Mouse (Mus musculus): Measurements from ENCODE around the gene Wnt4. TPM values are rescaled to one million over a fixed set of nuclear protein-coding genes. Genes with fewer than 3 reads are reported as not detected.

Wnt4 gene
- total RNA-seq (2021), result 1 to 10 TPM; 5.7 to 9.8 TPM
- long read RNA-seq, experiment 1, full-length matches to known transcripts, result 23 of 24 reads
- long read RNA-seq, experiment 1, partial matches to known transcripts, result 0 of 24 reads
- long read RNA-seq, experiment 1, other reads (novel, unspliced or antisense), result 1 of 24 reads
- long read RNA-seq, experiment 2, full-length matches to known transcripts, result 51 of 58 reads
- long read RNA-seq, experiment 2, partial matches to known transcripts, result 2 of 58 reads
- long read RNA-seq, experiment 2, other reads (novel, unspliced or antisense), result 5 of 58 reads

DNA sequence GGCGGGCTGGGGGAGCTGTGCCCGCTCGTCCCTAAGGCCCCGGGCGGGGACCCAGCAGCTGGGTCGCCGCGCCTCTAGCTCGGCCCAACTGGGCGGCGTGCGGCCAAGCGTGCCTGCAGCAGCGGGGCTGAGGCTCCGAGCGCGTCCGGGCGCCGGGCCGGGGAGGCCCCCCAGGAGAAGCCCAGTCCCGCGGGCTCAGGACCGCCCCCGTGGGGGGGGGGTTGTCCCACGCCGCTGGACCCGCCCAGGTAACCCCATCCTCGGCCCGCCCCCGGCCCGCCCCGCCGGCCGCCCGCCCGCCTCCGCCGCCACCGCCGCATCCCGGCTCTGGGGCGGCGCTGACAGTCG is at the start of gene Wnt4:
Gene Wnt4, plus strand, starts transcription at position 324 of the 348 bp plus-strand sequence.
- intact Hi-C loops (cut with DNase I), result no loop called here
- peak; percentile 50 to 60 for DNase-seq

DNA sequence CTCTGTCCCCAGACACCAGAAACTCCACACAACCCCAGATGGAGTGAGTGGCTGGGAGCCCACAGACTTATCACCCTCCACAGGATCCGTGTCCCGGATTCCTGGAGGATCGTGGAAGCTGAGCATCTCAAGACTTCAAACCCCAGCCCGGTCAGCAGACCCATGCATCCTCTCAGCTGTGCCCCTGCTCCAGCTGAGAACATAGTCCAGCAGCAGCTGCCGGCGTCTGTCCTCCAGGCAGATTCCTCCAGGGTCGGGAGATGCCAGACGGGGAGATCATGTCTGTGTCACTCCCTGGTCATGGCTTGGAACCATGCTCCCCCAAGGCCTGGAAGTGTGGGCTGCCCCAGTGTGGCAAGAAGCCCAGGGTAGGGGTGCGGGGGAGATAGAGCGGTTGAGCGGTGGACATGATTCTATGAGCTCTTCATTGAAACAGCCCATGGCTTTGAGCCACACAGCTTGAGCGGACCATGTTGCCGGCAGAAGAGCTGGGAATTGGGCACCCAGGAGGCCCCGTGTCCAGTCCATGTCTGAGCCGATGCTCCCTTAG is 48.6 kb upstream of the Wnt4 start:
- intact Hi-C loops (cut with DNase I), result no loop called here
- DNase-seq, result no peak

DNA sequence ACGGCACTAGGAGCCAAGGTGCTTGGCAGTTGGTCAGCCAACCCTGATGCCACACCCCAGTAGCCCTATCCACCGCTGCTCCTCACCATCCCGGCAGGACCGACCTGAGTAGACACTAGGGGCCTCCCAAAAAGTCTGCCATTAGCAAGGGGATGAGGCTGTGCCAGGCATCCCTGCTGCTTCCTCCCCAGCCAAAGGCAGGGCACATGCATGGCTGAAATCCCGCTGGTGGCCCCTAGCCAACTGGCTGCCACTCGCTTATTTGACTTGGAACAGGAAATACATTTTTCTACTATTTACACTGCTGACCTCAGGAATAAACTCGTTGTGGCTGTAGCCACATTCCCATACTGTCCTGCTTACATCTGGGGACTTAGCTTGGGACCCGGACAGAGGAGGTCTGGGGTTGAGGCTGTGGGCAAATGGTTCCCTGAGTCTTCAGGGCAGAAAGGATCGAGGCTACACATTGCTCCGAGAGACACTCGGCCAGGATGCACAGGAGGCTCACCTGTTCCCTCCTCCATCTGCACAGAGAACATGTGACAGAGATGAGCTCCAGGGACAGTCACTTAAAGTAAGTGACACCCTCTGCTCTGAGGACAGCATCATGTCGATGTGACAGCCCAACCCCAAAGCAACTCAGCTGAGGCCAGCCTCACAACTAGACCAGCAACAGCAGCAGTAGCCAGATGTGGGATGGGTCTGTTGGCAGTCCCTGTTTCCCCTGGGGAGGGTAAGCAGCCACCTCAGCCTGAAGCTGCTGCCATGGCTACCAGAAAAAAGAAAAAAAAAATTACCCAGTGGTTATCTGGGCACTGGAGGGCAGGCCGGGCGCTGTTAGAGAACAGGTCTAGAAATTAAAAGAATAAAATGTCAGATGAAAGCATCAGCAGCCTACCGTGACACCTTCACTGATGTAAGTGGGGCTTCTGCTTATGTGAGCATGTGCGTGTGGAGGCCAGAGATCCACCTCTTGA is 45.5 kb upstream of the Wnt4 start:
- no peak for DNase-seq
- intact Hi-C loops (cut with DNase I), result no loop called here

DNA sequence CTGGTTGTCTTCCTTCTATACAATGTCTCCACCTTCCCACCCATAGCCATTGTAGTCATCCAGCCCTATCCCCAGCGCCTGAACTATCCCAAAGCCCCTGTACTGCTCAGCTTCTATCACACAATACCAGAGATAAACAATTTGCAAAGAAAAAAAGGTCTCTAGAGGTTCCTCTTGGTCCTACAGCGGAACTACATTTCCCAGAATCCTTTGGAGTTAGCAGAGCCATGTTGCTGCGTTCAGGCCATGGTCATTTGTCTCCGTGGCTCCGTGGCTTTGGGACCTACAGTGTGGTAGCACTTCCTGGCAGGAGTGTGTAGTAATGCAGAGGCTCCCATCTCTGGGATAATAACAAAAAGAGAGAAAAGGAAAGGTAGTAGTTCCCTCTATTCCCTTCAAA is 43.7 kb upstream of the Wnt4 start:
- no peak for DNase-seq
- intact Hi-C loops (cut with DNase I), result no loop called here

DNA sequence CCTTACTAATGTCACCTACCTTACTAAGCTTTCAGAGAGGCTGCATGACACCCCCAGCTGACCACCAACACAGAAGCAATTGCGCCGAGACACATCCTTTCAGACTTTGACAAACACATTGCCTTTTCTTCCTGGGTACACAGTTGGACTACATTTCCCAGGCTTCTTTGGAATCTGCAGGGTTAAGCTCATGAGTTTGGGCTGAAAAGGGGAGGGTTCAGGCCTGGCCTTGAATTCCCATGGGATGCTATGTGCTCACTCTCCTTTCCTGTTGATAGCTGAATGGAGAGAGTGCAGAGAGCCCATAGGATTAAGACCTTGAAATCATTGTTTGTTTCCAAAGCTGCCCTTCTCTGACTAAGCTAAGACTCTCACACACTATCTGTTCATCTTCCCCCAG is 42.8 kb upstream of the Wnt4 start:
- intact Hi-C loops (cut with DNase I), result no loop called here

DNA sequence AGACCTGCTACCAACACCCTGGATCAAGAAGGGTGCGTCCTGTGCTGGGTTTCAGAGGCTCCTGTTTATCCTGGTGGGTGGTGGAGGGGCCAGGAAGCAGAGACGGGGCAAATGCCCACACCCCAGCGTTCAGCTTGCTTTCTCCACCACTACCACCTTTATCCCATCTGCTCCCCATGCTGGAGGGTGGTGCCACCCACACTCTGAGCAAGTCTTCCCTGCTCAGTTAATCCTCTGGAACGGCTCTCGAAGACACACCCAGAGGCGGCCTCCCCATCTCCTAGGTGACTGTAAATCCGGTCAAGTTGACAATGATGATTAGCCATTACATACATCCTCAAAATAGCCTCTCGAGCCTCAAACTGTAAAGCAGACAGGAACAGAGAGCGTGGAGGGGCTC is 41.9 kb upstream of the Wnt4 start:
- no peak for DNase-seq
- intact Hi-C loops (cut with DNase I), result no loop called here

More for the DNA sequence above, 42.8 kb upstream of the Wnt4 start:
- DNase-seq, result no peak

DNA sequence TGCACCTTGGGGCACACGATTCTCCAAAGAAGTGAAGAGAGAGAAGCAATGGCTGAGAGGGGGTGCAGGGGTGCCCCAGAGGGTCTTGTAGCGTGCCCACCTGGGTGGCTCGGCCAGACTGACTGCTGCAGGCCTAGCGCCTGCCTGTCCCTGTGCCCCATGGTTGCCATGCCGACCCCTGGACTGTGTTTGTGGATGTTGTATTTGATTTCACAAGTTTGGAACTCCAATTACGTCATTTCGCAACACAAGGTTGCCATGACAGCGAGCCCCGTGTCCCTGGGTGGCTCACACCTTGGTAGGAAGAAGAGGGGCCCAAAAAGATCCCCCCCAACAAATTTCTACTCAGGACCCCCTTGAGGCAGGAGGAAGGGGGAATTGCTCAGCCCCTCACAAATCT is 32.4 kb upstream of the Wnt4 start:
- DNase-seq, result no peak
- intact Hi-C loops (cut with DNase I), result no loop called here

DNA sequence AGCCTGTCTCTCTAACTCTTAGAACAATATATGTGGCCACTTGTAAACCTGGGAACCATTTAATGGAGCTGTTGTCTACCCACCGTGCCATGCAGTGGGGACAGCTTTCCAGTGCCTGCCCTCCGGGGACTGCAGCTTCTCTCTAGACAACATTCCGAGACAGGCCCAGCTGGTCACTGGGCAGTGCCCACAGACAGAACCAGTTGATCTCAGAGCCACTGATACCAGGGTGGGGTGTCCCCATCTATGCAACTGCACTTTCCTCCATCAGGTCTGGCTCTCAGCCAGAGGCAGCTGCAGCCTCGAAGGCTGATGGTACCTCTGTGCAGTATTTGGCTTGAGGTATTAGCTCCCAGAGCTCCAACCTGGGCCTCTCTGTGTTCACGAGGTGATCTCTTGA is 27.0 kb upstream of the Wnt4 start:
- DNase-seq, result no peak
- intact Hi-C loops (cut with DNase I), result no loop called here

DNA sequence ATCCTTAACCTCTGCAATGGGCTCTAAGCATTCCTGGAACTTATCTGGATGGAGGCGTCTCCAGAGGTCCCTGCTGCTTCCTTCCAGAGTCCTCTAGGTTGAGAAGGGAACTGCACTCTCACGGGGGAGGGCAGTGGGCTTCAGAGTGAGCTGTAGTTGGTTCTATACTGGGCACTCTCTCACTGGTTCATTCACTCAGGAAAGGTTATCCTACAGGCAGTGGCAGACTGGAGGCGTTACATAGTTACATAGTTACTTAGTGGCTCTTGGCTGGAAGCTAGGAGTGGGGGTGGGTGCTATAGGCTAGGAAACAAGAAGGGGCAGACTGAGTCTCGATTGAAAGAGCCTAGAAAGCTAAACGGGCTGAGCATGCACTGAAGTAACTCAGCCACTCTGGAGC is 26.4 kb upstream of the Wnt4 start:
- intact Hi-C loops (cut with DNase I), result no loop called here
- DNase-seq, result no peak

DNA sequence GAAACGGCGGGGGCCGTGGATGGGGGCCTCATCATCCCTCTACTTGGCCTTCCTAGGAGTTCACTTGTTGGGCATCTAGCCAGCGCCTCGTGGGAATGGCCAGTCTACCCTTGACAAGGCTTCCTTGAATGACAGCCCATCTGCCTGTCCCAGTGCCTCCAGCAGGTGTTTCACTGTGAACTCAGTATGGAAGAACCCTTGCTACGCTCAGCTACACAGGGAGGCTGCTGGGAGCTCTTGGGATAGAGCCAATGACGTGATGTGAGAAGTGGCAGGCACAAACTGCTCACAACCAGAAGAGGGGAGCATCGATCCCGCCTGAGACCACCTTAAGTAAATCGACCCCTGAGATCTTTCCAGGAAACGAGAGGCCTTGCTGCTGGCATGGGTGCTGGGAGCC is 23.7 kb upstream of the Wnt4 start:
- intact Hi-C loops (cut with DNase I), result no loop called here
- DNase-seq, result no peak

DNA sequence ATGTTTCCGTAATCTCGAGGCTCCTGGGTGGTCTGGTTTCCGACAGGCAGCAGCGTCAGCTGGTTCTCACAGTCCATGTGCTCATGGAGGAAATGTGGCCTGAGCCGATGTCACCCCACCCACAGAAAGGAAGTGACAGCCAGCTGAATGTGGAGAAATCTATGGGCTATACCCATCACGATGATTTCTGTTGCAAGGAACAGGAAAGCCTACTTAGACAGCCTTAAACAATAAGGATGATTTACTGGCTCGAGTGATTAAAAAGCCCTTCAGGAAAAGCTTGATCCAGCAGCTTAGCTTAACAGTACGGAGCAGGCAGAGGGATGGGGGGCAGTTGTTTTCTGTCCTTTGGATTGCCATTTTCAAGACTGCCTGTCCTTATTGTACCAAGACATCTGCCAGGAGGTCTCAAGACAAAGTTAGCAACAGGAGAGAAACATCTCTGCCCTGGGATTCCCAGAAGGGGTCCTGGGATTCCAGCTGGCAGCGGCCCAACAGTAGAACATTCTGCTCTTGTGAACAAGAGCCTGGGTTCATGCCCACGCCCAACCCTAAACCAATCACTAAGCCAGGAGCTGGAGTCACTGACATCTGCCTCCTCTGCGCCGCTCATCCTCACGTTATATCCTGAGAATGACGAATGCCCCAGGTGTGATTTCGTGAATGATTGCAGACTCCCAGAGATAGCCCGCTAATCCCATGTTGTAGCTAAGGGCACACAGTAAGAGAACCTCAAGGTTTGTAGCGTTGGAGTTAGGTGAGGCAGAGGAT is 22.9 kb upstream of the Wnt4 start:
- intact Hi-C loops (cut with DNase I), result no loop called here

DNA sequence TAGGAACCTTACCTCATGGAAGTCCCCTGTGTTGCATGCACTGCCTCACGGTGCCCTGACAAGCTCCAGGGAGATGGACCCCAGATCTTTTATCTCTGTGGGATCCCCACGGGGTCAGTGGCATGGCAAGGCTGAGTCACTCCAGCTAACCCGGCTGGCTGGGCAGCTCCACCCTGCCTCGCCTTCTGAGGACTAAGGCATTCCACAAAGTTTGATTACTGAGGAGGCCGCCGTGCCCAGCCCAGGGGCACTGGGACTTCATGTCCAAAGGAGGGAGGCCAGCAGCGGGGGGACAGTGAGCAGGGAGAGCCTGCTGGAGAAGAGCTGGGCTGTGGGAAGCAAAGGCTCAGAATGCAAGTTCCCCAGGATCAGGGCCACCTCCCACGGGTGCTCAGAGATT is 21.7 kb upstream of the Wnt4 start:
- no peak for DNase-seq
- intact Hi-C loops (cut with DNase I), result no loop called here

More for the DNA sequence above, 22.9 kb upstream of the Wnt4 start:
- DNase-seq, result no peak

DNA sequence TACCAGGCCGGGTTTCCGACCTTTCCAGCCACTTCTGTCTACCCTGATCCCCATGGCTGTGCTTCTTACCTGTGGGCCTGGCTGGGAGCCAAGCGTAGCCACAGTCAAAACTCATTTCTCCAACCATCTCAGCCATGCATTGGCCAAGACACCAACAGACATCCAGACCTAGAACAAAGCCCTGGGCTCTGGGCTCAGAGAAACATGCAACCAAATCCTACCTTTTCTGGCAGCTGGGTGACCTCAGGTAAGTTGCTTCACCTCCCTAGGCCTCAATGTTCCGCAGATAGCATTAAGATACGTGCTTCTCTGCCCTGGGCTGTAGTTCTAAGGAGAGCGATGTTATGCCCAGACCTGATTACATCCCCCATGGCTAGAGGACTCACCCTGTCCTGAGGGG is 15.5 kb upstream of the Wnt4 start:
- DNase-seq, result no peak
- intact Hi-C loops (cut with DNase I), result no loop called here

DNA sequence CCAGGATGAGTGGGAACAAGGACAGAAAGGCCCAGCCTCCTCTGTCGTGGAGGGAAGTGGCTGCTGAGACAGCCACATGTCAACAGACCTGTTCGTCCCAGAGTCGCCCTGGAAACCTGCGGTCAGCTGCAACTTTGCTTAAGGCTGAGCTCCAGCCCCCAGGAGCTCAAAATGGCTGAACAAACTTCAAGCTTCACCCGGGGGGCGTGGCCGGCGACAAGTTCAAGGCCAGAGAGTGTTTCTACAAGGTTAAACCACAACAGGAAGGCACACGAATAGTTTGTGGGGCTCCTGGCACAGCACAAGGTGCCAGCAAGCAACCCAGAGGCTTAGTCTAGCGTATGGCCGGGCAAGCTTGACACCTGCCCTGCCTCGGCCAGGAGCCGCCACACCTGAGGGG is 13.2 kb upstream of the Wnt4 start:
- no peak for DNase-seq
- intact Hi-C loops (cut with DNase I), result no loop called here

DNA sequence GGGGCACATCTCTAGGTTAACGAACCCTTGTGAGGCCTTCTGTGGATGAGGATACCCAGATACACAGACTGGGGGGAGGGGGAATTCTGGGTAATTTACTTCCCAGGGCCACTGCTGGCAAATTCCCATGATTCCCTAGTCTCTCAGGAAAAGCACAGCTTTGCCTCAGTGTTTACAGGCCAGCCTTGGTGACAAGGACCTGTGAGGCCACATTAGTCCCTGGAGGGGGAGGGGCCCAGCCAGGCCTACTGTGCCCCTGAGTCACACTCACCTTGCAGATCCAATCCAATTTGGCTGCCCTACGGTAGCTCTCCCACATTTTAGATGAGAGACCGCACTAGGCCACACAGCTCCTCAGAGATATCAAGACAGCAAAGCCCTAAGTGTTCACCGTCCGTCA is 12.2 kb upstream of the Wnt4 start:
- no peak for DNase-seq
- intact Hi-C loops (cut with DNase I), result no loop called here

DNA sequence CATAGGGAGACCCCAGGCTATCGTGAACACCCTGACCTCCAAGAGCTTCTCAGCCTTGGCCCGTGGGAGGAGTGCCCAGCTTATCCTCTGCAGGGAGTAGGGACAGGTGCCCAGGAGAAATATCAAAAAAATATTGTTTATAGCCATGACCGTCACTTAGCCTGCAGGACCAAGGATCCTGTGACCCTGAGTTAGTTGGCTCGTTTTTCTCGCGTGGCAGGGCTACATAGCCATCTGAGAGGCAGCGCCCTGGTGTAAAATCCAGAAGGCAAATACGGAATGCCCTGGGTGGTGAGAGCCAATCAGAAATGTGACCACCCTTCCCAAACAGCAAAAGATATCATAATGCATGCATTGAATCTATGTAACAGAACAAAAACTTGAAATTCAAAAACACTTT is 8.7 kb upstream of the Wnt4 start:
- DNase-seq, result no peak
- intact Hi-C loops (cut with DNase I), result no loop called here

DNA sequence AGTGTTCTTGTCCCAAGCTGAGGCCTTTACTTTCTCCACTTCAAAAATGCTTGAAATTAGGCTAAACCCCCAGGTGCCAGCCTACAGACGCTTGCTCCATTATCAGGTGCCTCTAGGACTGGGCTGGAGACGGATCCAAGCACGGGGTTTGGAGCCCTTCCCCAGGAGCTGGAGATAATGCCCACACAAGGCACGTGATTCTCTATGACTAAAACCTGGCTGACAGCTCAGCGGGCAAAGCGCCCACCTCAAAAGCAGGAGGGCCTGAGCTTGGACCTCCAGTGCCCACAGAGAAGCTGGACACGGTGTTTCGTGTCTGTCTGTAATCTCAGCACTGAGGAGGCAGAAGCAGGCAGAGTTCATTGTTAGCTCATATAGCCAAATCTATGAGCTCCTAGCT is 5.4 kb upstream of the Wnt4 start:
- intact Hi-C loops (cut with DNase I), result no loop called here
- DNase-seq, result no peak

DNA sequence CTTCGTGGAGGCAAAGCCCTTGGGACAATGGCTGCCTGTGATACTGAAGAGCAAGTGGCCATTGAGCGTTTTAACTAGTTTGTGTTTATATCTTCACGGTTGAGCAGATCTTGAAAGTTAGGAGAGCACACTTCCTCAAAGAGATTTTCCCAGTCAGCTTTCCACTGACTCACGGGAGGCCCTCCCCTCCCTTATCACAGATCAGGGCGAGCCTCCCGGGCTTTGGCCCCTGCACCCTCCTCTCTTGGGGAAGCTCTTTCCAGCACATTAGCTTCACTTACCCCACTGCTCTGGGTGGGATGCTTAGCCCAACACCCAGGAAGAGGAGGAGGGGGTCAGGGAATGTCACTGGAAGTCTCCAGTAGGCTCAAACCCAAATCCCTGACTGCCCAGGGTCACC is 3.0 kb upstream of the Wnt4 start:
- intact Hi-C loops (cut with DNase I), result no loop called here
- no peak for DNase-seq

DNA sequence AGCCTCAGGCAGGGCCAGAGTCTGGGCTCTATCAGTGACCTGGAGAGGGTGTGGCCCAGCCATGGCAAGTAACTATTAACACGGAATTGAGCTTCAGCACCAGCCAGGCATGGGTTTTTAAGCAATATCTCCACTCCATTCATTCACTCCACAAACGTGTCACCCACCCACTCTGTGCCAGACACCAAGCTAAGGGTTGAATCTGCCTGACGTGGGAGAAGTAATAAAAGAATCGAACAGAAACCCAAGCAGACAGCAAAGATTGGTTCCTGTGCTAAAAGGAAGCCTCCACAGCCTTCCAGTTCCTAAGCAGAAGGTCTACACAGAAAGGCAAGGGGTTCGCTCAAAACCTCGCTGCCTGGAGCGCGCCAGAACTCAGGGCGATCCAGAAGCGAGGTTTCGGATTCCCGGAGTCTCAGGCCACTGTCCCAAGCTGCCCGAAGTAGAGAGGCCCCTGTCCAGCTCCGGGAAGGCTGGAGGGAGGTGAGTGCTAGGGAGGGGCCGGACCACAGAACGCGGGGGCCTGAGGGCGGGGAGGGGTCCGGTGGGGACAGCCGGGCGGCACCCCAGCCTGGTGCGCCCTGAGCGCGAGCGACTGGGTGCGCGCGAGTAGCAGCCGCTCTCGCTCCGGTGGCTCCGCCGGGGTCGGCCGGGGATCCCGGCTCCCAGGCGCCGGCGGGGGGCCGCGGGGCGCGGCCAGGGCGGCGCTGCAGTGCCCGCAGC is 685 bp upstream of the Wnt4 start:
- no peak for DNase-seq
- intact Hi-C loops (cut with DNase I), result no loop called here

DNA sequence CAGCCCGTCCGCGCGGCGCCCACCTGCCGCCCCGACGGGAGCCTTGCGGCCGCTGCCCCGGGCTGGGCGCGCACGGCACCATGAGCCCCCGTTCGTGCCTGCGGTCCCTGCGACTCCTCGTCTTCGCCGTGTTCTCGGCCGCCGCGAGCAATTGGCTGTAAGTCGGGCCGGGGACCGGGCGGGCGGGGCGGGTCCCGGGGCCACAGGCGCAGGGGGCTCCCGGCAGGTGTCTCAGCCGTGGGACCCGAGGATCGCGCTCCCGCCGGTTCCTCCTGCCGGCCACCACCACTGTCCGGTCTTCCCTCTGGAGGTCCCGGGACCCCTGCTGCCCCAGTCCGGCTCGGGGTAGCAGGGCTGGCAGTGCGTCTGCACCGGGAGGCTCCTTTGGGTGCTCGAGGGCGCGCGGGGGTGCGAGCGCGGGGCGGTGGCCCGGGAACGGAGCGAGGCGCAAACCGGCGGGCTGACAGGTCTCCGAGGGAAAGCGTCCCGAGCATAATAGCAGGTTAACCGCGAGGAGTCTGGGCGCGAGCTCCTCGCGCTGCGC is 383 bp downstream of the Wnt4 start:
- intact Hi-C loops (cut with DNase I), result no loop called here

More for the DNA sequence above, 383 bp downstream of the Wnt4 start:
- no peak for DNase-seq

Measured in gastrocnemius, postnatal 36 days (tissue).